Mouse (Mus musculus): Measurements from ENCODE around the gene Cd247.

Gene Cd247

GRCm38 (mm10) chr1:165909471-165909870, 121.0 kb downstream of the Cd247 start:
- no peak for DNase-seq (ENCODE audit: low read depth, low spot score)

GRCm38 (mm10) chr1:165913720-165914415, 125.4 kb downstream of the Cd247 start:
- DNase-seq (ENCODE audit: low read depth, low spot score), result no peak

- no peak for DNase-seq (ENCODE audit: low read depth, low spot score)
Observed at GRCm38 (mm10) chr1:165914416-165914801, 125.9 kb downstream of the Cd247 start.

DNA sequence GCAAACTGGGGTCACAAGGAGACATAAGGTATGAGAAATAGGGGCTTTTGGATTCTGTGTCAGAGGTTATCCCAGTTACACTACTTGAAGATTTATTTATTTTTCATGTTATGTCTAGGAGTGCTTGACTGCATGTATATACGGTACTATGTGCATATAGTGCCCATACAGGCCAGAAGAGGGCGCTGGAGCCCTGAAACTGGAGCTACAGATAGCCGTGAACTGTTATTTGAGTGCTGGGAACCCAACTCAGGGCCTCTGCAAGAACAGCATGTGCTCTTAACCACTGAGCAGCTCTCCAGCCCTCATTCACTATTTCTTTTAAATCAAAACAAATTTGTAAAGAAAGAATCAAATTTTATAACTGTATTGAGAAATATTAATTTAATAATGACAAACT, 132.5 kb downstream of the Cd247 start:
- no peak for DNase-seq (ENCODE audit: low read depth, low spot score)

GRCm38 (mm10) chr1:165922488-165922887, 134.0 kb downstream of the Cd247 start:
- no peak for DNase-seq (ENCODE audit: low read depth, low spot score)

GRCm38 (mm10) chr1:165925207-165925606, 136.7 kb downstream of the Cd247 start:
- DNase-seq (ENCODE audit: low read depth, low spot score), result no peak
